Mouse (Mus musculus) cerebellum, adult 2 months (tissue): ENCODE results near the gene Sh3pxd2a.

Experiments used
- CTCF ChIP-seq: fragments of 200-500 bp; IDR thresholded peaks from 2 replicates; pipeline ENCODE4 v1.5.1; 2011; ENCODE audit warnings: low read depth, mild to moderate bottlenecking, control low read depth, low read length, moderate library complexity, borderline replicate concordance; ENCODE audit not compliant: insufficient read depth
- POLR2A ChIP-seq: fragments of 200-500 bp; IDR thresholded peaks from 2 replicates; pipeline ENCODE4 v1.6.1; 2011; ENCODE audit warnings: low read length, control low read depth, borderline replicate concordance; ENCODE audit not compliant: insufficient read depth

DNA sequence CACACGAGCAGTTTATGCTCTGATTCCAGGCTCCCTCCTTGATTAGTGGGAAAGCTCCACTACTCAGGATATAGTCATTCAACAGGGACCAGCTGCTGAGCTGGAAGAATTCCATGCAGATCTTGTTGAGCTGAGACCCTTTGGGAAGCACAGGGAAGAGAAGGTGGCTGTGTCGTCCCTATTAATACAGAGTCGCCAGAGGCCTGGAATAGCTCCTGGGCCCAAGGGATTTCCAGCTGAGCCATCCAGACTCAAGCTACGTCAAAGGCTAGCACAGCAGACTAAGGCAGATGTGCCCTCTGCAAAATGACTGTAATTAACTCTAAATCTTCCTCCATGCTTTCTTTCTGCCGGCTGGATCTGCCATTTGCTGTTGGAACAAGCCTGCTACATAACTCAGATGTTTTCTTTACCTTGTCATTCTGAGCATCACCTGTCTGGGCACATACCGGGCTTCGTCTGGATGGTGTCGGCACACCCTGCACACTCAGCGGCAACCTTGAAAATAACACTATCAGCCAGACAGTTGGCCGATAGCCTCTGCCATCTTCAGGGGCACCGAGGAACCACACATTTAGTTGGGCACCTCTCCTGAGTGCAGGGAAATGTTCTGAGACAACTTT lies 36.3 kb upstream of the Sh3pxd2a start:
- TF ChIP-seq CTCF = no peak
- TF ChIP-seq POLR2A = no peak
